Mouse (Mus musculus) megakaryocyte, adult 5-6 weeks (primary cell): ENCODE measurements around the gene Mxd1. TPM values are rescaled to one million over a fixed set of nuclear protein-coding genes. Genes with fewer than 3 reads are reported as not detected.

ENCODE experiments used
- ATAC-seq: 2 replicates; pipeline ENCODE4 v1.8.0; 2016; ENCODE audit warnings: mild to moderate bottlenecking, inconsistent platforms; ENCODE audit not compliant: poor library complexity, severe bottlenecking
- total RNA-seq, 2 experiments: library from RNA; stranded (forward) in 1 of 2; stranded (reverse) in 1 of 2; fragments of 153-499, 151-499 nt in 1 of 2; fragments of 221-1000, 200-1000 nt in 1 of 2; gene quantifications; 2 replicates each; pipeline versions ENCODE4 v1.2.3 to v1.2.4; 2015 to 2017

Mxd1 gene
- total RNA-seq, 2 experiments from 2014 or later, result 76.0 to 87.1 TPM

GRCm38 (mm10) chr6:86653026-86653425 lies 15.9 kb downstream of the Mxd1 start:
- ATAC-seq, result no peak

GRCm38 (mm10) chr6:86646143-86646542 lies 22.8 kb downstream of the Mxd1 start:
- no peak for ATAC-seq

GRCm38 (mm10) chr6:86645551-86645950 lies 23.4 kb downstream of the Mxd1 start:
- peak; percentile 35; the same call in 1 of the 2 replicates for ATAC-seq

- no peak for ATAC-seq
Measured at GRCm38 (mm10) chr6:86644775-86645400, 24.1 kb downstream of the Mxd1 start.

GRCm38 (mm10) chr6:86641716-86642115 lies 27.2 kb downstream of the Mxd1 start:
- no peak for ATAC-seq

- no peak for ATAC-seq
Measured at GRCm38 (mm10) chr6:86640776-86641175, 28.2 kb downstream of the Mxd1 start.

GRCm38 (mm10) chr6:86640161-86640560 lies 28.8 kb downstream of the Mxd1 start:
- no peak for ATAC-seq

- ATAC-seq, result peak; percentile 78
Measured at GRCm38 (mm10) chr6:86639180-86640160, 29.5 kb downstream of the Mxd1 start.

- ATAC-seq, result no peak
Measured at GRCm38 (mm10) chr6:86638434-86638833, 30.5 kb downstream of the Mxd1 start.

GRCm38 (mm10) chr6:86637860-86638259 lies 31.1 kb downstream of the Mxd1 start:
- no peak for ATAC-seq

- no peak for ATAC-seq
Measured at GRCm38 (mm10) chr6:86637171-86637835, 31.7 kb downstream of the Mxd1 start.

GRCm38 (mm10) chr6:86636495-86636894 lies 32.5 kb downstream of the Mxd1 start:
- ATAC-seq, result no peak

- no peak for ATAC-seq
Measured at GRCm38 (mm10) chr6:86630141-86630540, 38.8 kb downstream of the Mxd1 start.

GRCm38 (mm10) chr6:86627946-86628345 lies 41.0 kb downstream of the Mxd1 start, which contains the start of gene Asprv1:
TSS of gene Asprv1 (plus strand) at chr6:86628164.
- ATAC-seq, result peak; percentile 90

- no peak for ATAC-seq
Measured at GRCm38 (mm10) chr6:86624074-86625030, 44.6 kb downstream of the Mxd1 start.

GRCm38 (mm10) chr6:86623201-86623600 lies 45.8 kb downstream of the Mxd1 start:
- ATAC-seq, result no peak

GRCm38 (mm10) chr6:86615301-86615700 lies 53.7 kb downstream of the Mxd1 start:
- peak; percentile 16 for ATAC-seq

GRCm38 (mm10) chr6:86610714-86611113 lies 58.2 kb downstream of the Mxd1 start:
- no peak for ATAC-seq

- peak; percentile 71 for ATAC-seq
Measured at GRCm38 (mm10) chr6:86609235-86609634, 59.7 kb downstream of the Mxd1 start.

GRCm38 (mm10) chr6:86607471-86607870 lies 61.5 kb downstream of the Mxd1 start:
- ATAC-seq, result peak; percentile 61
